Mouse (Mus musculus): ENCODE data around the gene Tedc2. TPM values are rescaled to one million over a fixed set of nuclear protein-coding genes. Genes with fewer than 3 reads are reported as not detected.

Tedc2 gene
- total and polyA plus RNA-seq, 2 experiments from 2014 or later: 10.2 to 18.5 TPM

- Histone ChIP-seq H3K9ac (replicated peaks; ENCODE audit: low read length) (no peak overlapping the region), H3K4me3 (ENCODE audit: low read length) (no peak overlapping the region), H3K4me2 (ENCODE audit: low read depth, low read length) (no peak overlapping the region), H3K27me3 (ENCODE audit: insufficient read depth, low read length) (no peaks in the 10 kb centered on the region), H3K27ac (no peak overlapping the region), H3K36me3 (ENCODE audit: insufficient read depth, low read length) (0 out of 2 replicates have a peak, but pooled peaks cover 3% of the 10 kb centered on the region), H3K9me3 (ENCODE audit: low read length) (no peaks in the 10 kb centered on the region), H3K4me1 (ENCODE audit: insufficient read depth, low read length) (peaks cover 13% of the 10 kb centered on the region; the same call in 1 of the 2 replicates)
- ATAC-seq (no peak), DNase-seq (ENCODE audit: low spot score) (no peak)
- 67% methylated on average over 4 of the region's 4 CpGs for WGBS
- TF ChIP-seq CTCF (IDR thresholded peaks at IDR 0.05; ENCODE audit: low read depth): no peak
These were observed 21.4 kb downstream of the Tedc2 start for GRCm38 (mm10) chr17:24199252-24199651.

GRCm38 (mm10) chr17:24197032-24197824 is 23.4 kb downstream of the Tedc2 start:
- Histone ChIP-seq H3K4me3 (ENCODE audit: low read length) (no peak overlapping the region), H3K4me1 (ENCODE audit: insufficient read depth, low read length) (no peaks in the 10 kb centered on the region), H3K27ac (no peak overlapping the region), H3K9ac (replicated peaks; ENCODE audit: low read length) (no peak overlapping the region), H3K9me3 (ENCODE audit: low read length) (no peaks in the 10 kb centered on the region), H3K27me3 (ENCODE audit: insufficient read depth, low read length) (no peaks in the 10 kb centered on the region), H3K36me3 (ENCODE audit: insufficient read depth, low read length) (0 out of 2 replicates have a peak, but pooled peaks cover 6% of the 10 kb centered on the region), H3K4me2 (ENCODE audit: low read depth, low read length) (no peak overlapping the region)
- DNase-seq (ENCODE audit: low spot score): no peak
- WGBS: 62% methylated on average over 15 of the region's 15 CpGs
- no peak for ATAC-seq
- TF ChIP-seq CTCF (IDR thresholded peaks at IDR 0.05; ENCODE audit: low read depth): no peak

- Histone ChIP-seq H3K36me3 (ENCODE audit: insufficient read depth, low read length) (0 out of 2 replicates have a peak, but pooled peaks cover 6% of the 10 kb centered on the region), H3K9ac (replicated peaks; ENCODE audit: low read length) (no peak overlapping the region), H3K4me3 (ENCODE audit: low read length) (no peak overlapping the region), H3K4me1 (ENCODE audit: insufficient read depth, low read length) (no peaks in the 10 kb centered on the region), H3K27me3 (ENCODE audit: insufficient read depth, low read length) (no peaks in the 10 kb centered on the region), H3K9me3 (ENCODE audit: low read length) (no peaks in the 10 kb centered on the region), H3K27ac (no peak overlapping the region), H3K4me2 (ENCODE audit: low read depth, low read length) (no peak overlapping the region)
- TF ChIP-seq CTCF (IDR thresholded peaks at IDR 0.05; ENCODE audit: low read depth): no peak
- ATAC-seq (no peak), DNase-seq (ENCODE audit: low spot score) (no peak)
- WGBS: 69% methylated on average over 2 of the region's 2 CpGs
These were observed 25.3 kb downstream of the Tedc2 start for GRCm38 (mm10) chr17:24195349-24195748.

GRCm38 (mm10) chr17:24193769-24194168 is 26.9 kb downstream of the Tedc2 start:
- no peak for TF ChIP-seq CTCF (IDR thresholded peaks at IDR 0.05; ENCODE audit: low read depth)
- no peak overlapping the region for H3K4me3 ChIP-seq (ENCODE audit: low read length)
- H3K4me1 ChIP-seq (ENCODE audit: insufficient read depth, low read length): no peaks in the 10 kb centered on the region
- no peaks in the 10 kb centered on the region for H3K9me3 ChIP-seq (ENCODE audit: low read length)
- H3K27ac ChIP-seq: no peak overlapping the region
- 0 out of 2 replicates have a peak, but pooled peaks cover 6% of the 10 kb centered on the region for H3K36me3 ChIP-seq (ENCODE audit: insufficient read depth, low read length)
- DNase-seq (ENCODE audit: low spot score) (no peak), ATAC-seq (no peak)
- H3K9ac ChIP-seq (replicated peaks; ENCODE audit: low read length): no peak overlapping the region
- H3K4me2 ChIP-seq (ENCODE audit: low read depth, low read length): no peak overlapping the region
- no peaks in the 10 kb centered on the region for H3K27me3 ChIP-seq (ENCODE audit: insufficient read depth, low read length)
- WGBS: 87% methylated on average over 5 of the region's 5 CpGs

- Histone ChIP-seq H3K27ac (no peak overlapping the region), H3K4me1 (ENCODE audit: insufficient read depth, low read length) (no peaks in the 10 kb centered on the region), H3K27me3 (ENCODE audit: insufficient read depth, low read length) (no peaks in the 10 kb centered on the region), H3K4me3 (ENCODE audit: low read length) (no peak overlapping the region), H3K9ac (replicated peaks; ENCODE audit: low read length) (no peak overlapping the region), H3K9me3 (ENCODE audit: low read length) (no peaks in the 10 kb centered on the region), H3K4me2 (ENCODE audit: low read depth, low read length) (no peak overlapping the region), H3K36me3 (ENCODE audit: insufficient read depth, low read length) (0 out of 2 replicates have a peak, but pooled peaks cover 6% of the 10 kb centered on the region)
- DNase-seq (ENCODE audit: low spot score) (no peak), ATAC-seq (no peak)
- TF ChIP-seq CTCF (IDR thresholded peaks at IDR 0.05; ENCODE audit: low read depth): no peak
- 90% methylated on average over 8 of the region's 8 CpGs for WGBS
These were observed 27.4 kb downstream of the Tedc2 start for GRCm38 (mm10) chr17:24193268-24193667.

GRCm38 (mm10) chr17:24192848-24193247 is 27.8 kb downstream of the Tedc2 start:
- Histone ChIP-seq H3K27me3 (ENCODE audit: insufficient read depth, low read length) (no peaks in the 10 kb centered on the region), H3K36me3 (ENCODE audit: insufficient read depth, low read length) (0 out of 2 replicates have a peak, but pooled peaks cover 6% of the 10 kb centered on the region), H3K9ac (replicated peaks; ENCODE audit: low read length) (no peak overlapping the region), H3K4me3 (ENCODE audit: low read length) (no peak overlapping the region), H3K9me3 (ENCODE audit: low read length) (no peaks in the 10 kb centered on the region), H3K4me2 (ENCODE audit: low read depth, low read length) (no peak overlapping the region), H3K27ac (no peak overlapping the region), H3K4me1 (ENCODE audit: insufficient read depth, low read length) (no peaks in the 10 kb centered on the region)
- DNase-seq (ENCODE audit: low spot score) (no peak), ATAC-seq (no peak)
- no peak for TF ChIP-seq CTCF (IDR thresholded peaks at IDR 0.05; ENCODE audit: low read depth)
- 81% methylated on average over 8 of the region's 8 CpGs for WGBS

- H3K36me3 ChIP-seq (ENCODE audit: insufficient read depth, low read length): 0 out of 2 replicates have a peak, but pooled peaks cover 6% of the 10 kb centered on the region
- H3K9ac ChIP-seq (replicated peaks; ENCODE audit: low read length): no peak overlapping the region
- DNase-seq (ENCODE audit: low spot score) (no peak), ATAC-seq (no peak)
- H3K27ac ChIP-seq: no peak overlapping the region
- no peak for TF ChIP-seq CTCF (IDR thresholded peaks at IDR 0.05; ENCODE audit: low read depth)
- H3K9me3 ChIP-seq (ENCODE audit: low read length): no peaks in the 10 kb centered on the region
- no peak overlapping the region for H3K4me3 ChIP-seq (ENCODE audit: low read length)
- H3K4me1 ChIP-seq (ENCODE audit: insufficient read depth, low read length): no peaks in the 10 kb centered on the region
- no peak overlapping the region for H3K4me2 ChIP-seq (ENCODE audit: low read depth, low read length)
- 78% methylated on average over 4 of the region's 4 CpGs for WGBS
- no peaks in the 10 kb centered on the region for H3K27me3 ChIP-seq (ENCODE audit: insufficient read depth, low read length)
These were observed 29.2 kb downstream of the Tedc2 start for GRCm38 (mm10) chr17:24191481-24191880.
